Mouse (Mus musculus): Measurements from ENCODE around the gene Scgb1b30. TPM values are rescaled to one million over a fixed set of nuclear protein-coding genes. Genes with fewer than 3 reads are reported as not detected.
"Not testable (repeated sequence)": the region's sequence is repeated elsewhere in the genome, so short reads cannot be mapped to it uniquely, and the experiment has no call there.

Gene Scgb1b30
- not detected in 2 replicates for total RNA-seq (2021)
- long read RNA-seq, experiment 1, result 0 reads
- long read RNA-seq, experiment 2, result 0 reads

GRCm38 (mm10) chr7:34094911-34095481 is at the start of gene Scgb1b30:
TSS of gene Scgb1b30 (plus strand) at chr7:34095431.
- DNase-seq, result no peak

- DNase-seq, result not testable (repeated sequence)
Measured at GRCm38 (mm10) chr7:34068132-34068531, 27.1 kb upstream of the Scgb1b30 start.

GRCm38 (mm10) chr7:34100002-34100401 is 4.8 kb downstream of the Scgb1b30 start:
- DNase-seq, result no peak

GRCm38 (mm10) chr7:34101276-34101675 is 6.0 kb downstream of the Scgb1b30 start:
- DNase-seq, result no peak

GRCm38 (mm10) chr7:34109190-34109589 is 14.0 kb downstream of the Scgb1b30 start:
- DNase-seq, result no peak

- no peak for DNase-seq
Measured at GRCm38 (mm10) chr7:34116601-34117000, 21.4 kb downstream of the Scgb1b30 start.

GRCm38 (mm10) chr7:34120636-34121035 is 25.4 kb downstream of the Scgb1b30 start:
- not testable (repeated sequence) for DNase-seq

GRCm38 (mm10) chr7:34122987-34123720 is 27.9 kb downstream of the Scgb1b30 start:
- DNase-seq, result peak; percentile 23

GRCm38 (mm10) chr7:34125346-34125745 is 30.1 kb downstream of the Scgb1b30 start:
- DNase-seq, result peak; percentile 38

- DNase-seq, result no peak
Measured at GRCm38 (mm10) chr7:34126291-34126690, 31.1 kb downstream of the Scgb1b30 start.

- peak; percentile 40 for DNase-seq
Measured at GRCm38 (mm10) chr7:34131118-34131517, 35.9 kb downstream of the Scgb1b30 start.

GRCm38 (mm10) chr7:34131959-34132354 is 36.7 kb downstream of the Scgb1b30 start:
- no peak for DNase-seq

GRCm38 (mm10) chr7:34132355-34133079 is 37.3 kb downstream of the Scgb1b30 start:
- peak; percentile 63 for DNase-seq

GRCm38 (mm10) chr7:34133117-34133762 is 38.0 kb downstream of the Scgb1b30 start, which contains the start of gene Wtip:
TSS of gene Wtip (minus strand) at chr7:34133268.
- DNase-seq, result peak; percentile 94

GRCm38 (mm10) chr7:34134336-34134735 is 39.1 kb downstream of the Scgb1b30 start:
- no peak for DNase-seq

- DNase-seq, result no peak
Measured at GRCm38 (mm10) chr7:34139493-34139892, 44.3 kb downstream of the Scgb1b30 start.

- no peak for DNase-seq
Measured at GRCm38 (mm10) chr7:34141123-34141522, 45.9 kb downstream of the Scgb1b30 start.

- DNase-seq, result no peak
Measured at GRCm38 (mm10) chr7:34147193-34147592, 52.0 kb downstream of the Scgb1b30 start.

Measured in adrenal gland, postnatal 14 days (tissue).